Mouse (Mus musculus): Measurements from ENCODE around the gene Opn1sw.

Gene Opn1sw

DNA sequence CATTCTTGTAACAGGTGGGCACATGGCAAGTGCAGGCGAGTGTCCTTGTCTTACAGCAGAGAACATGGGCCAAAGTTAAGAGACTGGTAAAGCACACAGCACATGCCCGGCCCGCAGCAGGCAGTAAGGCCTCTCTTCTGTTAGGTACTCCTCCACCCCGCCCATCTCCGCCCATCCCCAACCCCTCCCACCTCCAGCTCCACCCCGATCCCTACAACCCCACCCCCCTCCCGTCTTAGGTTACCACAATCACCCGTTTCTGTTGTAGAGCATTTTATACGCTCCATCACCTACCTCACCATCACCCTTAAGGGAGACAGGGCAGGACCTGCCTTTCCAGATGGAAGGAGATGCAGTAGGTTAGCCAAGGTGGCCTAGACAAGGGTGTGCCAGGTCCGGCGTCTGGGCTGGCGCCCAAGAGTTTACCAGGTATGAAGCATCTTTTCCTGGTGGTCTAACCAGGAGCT is at the start of gene Opn1sw:
Gene Opn1sw (minus strand): TSS at position 417 of the 467 bp plus-strand sequence.
- DNase-seq = peak; percentile 49

GRCm38 (mm10) chr6:29436461-29436934 is 48.2 kb upstream of the Opn1sw start:
- no peak for DNase-seq

DNA sequence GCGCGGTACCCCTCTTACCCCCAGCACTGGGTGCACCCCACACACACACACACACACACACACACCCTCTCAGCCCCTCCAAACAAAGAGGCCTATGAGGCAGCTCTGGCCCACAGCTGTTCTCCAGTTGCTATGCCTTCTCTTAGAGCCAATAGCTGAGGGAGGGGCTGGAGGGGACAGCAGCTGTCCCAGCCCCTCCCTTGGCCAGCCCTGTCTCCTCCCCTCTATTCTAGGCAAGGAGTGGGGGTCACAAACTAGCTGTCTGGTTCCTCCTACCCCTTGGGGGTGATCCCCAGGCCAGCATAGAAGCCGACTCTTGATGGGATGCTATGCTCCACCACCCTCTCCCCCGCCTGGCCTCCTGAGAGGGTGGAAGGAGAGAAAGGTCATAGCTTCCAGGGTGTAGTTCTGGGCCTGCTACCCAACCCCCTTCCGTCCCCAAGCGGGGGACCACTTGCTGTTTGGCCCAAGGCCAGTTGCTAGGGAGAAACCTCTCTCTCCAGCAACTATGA is 47.7 kb upstream of the Opn1sw start:
- DNase-seq = no peak

DNA sequence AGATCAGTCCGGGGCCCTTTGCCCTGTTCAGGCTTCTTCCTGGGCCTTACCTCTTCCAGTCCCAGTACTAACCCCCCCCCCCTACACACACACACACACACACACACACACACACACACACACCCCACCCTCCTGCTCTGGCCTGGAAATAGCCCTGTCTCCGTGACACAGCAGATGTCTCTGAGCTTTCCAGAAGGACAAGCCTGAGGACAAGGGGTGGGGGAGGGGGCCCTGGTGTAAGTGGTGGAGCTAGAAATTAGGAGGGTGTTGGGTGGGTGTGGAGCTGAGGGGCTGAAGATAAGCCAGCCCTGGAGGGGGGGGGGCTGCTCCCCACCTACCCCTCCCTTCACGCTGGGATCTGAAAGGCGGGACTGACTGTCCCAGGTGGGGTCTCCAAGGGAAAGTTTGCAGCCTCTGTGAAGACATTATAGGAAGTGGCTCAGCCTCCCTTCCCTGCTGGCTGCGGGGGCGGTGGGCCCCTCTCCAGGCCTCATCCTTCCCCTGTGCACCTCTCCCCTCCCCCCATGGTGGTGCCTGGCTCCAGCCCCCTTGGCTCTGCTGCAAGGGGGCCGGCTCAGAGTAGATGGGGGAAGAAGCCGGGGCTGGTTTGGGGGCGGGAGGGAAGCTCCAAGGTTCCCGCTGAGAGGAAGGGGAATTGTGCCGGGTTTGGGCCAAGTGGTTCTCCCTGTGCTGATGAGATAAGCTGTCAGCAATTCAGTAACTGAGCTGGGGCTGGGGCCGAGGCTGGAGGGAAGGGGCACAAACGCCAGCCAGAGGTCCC is 46.8 kb upstream of the Opn1sw start:
- no peak for DNase-seq

DNA sequence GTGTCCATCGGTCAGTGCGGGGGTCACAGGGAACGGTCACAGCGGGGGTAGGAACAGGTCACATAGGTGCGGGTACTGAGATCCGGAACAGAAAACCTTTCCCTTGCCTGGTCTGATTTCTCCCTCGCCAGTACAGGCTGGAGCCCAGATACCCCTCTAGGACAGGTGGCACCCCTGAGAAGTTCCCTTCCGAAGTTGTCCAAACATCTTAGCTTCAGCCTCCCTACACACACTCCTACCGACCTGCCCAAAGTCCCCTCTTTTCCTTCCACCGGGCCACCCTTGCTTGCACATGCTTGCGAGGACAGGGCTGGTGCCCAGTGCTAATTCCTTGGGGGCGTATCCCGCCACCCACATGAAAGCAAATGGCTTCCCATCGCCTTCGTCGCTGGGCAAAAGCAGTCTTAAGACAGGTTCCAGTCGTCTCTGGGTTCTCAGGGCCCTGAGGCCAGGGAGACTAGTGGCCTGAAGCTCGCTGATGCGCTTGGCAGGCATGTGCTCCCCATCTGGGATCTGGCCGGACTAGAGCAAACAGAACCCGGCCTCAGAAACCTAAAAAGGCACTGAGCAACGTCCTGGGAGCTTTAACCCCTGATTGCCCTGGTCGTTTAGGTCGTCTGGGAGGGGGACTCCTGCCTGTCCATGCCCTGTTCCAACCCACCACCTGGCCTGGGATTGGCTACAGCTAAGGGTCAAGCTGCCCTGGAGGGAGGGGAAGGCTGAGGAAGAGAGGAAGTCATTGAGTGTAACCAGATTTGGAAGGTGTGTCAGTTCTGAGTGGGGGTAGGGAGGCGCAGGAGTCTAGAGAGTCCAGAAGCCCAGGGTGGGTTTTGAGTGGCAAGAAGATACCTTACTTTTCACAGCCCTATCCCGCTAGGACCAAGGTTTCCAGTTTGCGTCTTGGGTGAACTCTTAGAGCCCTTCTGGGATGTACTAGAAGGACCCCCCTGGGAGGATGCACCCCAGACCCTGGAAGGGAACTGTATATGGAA is 45.8 kb upstream of the Opn1sw start:
- DNase-seq = no peak

DNA sequence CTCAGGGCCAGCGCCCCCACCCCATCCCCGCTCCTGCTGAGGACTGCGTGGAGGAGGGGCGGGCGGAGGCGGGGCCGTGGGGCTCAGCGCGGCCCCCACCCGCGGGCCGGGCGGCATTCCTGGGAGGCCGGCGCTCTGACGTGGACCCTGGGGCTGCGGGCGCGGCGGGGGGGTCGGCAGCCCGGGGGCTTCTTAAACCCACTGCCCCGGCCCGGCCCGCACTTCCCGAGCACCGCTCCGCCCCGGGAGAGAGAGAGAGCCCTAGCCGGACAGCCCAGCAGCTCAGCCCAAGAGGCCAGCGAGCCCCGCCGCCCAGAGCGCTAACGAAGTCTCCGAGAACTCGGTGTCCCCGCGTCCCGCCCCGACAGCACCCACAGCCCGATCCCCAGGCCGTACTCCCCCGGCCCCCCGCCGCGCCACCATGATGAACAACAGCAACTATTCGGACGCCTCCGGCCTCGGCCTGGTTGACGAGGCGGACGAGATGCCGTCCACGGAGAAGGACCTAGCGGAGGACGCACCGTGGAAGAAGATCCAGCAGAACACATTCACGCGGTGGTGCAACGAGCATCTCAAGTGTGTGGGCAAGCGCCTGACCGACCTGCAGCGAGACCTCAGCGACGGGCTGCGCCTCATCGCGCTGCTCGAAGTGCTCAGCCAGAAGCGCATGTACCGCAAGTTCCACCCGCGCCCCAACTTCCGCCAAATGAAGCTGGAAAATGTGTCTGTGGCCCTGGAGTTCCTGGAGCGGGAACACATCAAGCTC is 45.0 kb upstream of the Opn1sw start, which contains the start of gene Flnc:
Gene Flnc (plus strand): TSS at position 219 of the 766 bp plus-strand sequence.
- no peak for DNase-seq

DNA sequence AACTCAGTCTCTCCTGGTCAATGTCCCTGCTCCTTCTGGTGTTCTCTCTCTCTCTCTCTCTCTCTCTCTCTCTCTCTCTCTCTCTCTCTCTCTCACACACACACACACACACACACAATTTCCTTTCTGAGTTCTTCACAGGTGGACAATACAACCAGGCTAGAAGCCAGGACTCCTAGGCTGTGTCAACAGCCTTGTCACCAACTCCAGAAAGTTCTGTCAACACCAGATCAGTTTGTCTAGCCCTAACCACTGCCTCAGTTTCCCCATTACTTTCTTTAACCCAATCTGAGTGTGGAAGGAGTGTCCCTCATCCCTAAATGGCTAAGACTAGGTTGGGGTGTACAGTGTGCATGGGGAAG is 44.4 kb upstream of the Opn1sw start:
- no peak for DNase-seq

DNA sequence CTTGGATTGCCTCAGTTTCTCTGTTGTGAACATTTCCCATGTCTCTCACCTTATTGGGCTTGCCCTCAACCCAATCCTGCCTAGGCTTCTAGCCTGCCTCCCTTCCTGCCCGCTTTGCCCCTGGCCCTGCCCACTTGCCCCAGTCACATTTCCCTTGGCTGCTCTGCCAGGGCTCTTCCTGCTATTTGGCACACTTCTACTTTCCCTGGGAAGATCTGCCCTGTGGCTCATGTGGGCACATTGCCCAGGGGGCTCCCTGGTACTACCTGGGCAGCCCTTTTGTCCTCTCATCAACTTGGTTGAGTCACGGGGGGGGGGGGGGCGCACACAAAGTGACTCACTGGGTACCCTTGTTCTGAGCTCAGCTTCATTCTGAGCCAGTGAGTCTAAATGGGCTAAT is 43.9 kb upstream of the Opn1sw start:
- no peak for DNase-seq

GRCm38 (mm10) chr6:29431473-29431872 is 43.2 kb upstream of the Opn1sw start:
- no peak for DNase-seq

DNA sequence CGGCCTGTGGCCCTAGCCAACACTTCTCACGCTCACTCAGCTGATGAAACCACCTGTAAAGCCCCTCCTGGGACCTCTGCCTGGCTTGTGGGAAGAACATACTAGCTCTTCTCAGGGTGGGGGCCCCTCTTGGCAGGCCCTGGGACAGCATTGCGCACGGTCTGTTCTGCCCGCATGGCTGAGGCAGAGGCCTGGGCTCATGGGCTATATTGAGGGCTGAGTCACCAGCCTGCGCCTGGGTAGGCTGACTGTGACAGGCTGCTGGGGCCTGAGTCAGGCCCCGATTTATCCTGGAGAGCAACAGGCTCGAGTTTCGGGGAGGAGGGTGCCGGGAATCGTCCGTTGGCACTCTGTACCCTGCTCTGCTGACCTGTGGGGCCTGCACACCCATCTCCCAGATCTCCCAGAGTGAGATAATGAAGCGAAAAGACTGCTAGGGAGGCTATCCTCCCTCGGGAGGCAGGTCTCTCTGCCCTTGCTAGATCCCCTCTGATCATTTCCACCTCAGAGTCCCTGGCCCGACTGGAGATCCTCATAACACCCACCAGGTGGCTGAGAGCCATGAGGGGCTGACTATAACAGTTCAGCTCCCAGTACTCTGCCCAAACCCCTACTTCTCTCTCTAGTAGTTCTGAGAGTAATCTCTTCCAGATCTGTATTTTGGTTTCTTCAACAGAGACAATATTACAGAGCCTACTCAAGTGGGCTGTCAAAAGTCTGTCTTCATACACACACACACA is 42.6 kb upstream of the Opn1sw start:
- DNase-seq = no peak

GRCm38 (mm10) chr6:29428171-29428570 is 39.9 kb upstream of the Opn1sw start:
- DNase-seq = no peak

DNA sequence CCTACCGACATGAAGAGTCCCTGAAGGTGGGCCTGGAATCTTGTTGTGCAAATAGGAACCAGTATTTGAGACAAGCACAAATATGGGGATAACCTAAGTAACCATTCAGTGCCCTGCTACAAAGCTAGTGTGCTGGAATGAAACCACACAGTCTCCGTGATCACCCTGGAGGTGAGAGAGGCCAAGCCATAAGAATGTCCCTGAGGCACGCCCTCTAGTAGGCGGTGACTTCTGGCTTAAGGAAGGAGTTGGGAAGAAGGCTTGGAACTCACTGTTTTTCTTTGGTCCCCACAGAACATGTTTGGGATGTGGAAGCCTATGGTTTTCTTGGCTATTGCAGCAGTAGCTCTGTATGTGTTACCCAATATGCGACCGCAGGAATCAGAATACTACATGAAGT is 38.1 kb upstream of the Opn1sw start:
- DNase-seq = no peak

- no peak for DNase-seq
Measured at GRCm38 (mm10) chr6:29425118-29425517, 36.9 kb upstream of the Opn1sw start.

- DNase-seq = no peak
Measured at GRCm38 (mm10) chr6:29420596-29420995, 32.3 kb upstream of the Opn1sw start.

DNA sequence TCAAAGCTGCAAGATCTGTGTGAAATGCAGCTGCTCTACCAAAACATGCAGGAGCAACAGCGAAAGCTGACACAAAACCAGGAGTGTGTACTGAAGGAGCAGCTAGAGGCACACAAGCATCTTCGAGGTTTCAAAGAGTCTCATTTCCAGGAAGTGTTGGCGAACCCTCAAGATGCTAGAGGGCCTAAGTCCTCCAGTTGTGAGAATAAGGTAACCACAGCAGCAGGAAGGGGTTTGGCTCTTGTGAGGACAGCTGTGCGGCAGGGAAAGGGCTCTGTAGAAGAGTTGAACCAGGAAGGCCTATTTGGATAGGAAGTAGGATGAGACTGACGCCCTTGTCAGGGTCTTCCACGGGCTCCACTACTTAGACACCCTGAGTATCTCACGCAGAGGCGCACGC is 27.2 kb upstream of the Opn1sw start:
- DNase-seq = peak; percentile 46

DNA sequence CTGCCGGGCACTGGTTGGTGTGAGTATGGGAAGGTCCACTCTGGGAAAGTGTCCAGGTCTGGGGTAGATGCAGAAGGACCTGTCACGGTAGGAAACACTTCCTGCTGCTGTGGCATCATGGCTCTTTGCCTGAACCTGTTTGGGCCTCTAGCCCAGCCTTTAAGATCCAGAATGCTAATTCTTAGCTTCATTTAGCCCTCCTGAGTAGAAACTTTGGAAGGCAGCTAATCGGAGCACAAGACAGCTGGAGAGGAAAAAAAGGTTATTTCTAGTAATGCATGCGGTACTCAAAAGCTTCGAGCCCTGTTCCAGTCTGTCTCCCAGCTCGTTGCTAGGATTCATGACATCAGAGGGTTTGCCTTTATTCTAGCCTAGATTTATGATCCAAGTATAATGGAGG is 18.1 kb upstream of the Opn1sw start:
- no peak for DNase-seq

DNA sequence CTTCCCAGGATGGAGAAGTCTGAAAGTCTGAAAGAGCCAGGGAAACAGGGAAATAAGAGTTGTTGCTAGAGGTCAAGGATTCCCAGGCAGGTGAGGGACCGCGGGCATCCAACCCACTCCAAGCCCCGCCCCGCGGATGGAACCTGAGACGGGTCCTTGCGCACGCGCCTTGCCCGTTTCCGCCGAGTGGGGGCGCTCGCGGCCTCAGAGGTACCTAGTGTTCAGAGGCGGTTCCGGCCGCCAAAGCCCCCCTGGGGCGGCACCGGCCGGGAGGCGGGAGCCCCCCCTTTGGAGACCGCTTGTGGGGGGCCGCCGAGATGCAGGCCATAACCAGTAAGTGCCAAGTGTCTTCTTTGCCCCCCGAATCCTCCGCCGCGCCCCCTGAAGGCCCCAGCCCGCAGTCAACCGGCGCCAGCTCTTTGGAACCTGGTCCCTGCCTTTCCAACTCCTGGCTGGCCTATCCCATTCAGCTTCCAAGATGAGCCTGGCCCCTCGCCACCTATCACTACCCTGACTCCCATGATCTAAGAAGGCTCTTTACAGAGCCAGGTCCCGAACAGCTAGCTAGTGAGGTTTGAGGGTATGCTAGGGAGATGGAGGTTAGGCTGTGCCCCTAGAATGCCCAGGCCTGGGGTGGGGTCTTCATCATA is 14.6 kb upstream of the Opn1sw start:
- peak; percentile 68 for DNase-seq

- no peak for DNase-seq
Measured at GRCm38 (mm10) chr6:29399851-29400250, 11.6 kb upstream of the Opn1sw start.

DNA sequence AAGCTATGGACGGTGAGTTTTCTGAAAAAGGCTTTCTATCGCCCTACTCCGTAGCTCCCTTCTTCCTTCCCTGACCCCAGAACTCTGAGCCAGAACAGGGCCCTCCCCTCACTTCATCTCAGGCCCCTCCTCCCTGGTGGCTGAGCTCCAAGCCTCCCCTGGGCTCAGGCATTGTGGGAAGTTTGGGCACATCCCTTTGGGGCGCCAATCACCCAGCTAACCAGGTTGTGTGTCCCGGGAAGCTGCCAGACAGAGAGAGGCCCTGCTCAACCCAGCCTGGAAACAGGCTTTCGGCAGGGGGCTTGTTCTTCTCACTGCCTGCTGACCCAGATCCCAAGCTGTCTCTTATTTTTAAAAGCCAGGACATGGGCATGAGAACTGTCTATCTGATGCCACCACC is 9.3 kb upstream of the Opn1sw start:
- DNase-seq = no peak

- no peak for DNase-seq
Measured at GRCm38 (mm10) chr6:29396714-29397540, 8.7 kb upstream of the Opn1sw start.
